Mouse (Mus musculus) right cerebral cortex, postnatal 10 days (tissue): ENCODE data around the gene B3gnt9.
"Not testable (repeated sequence)": the region's sequence is repeated elsewhere in the genome, so short reads cannot be mapped to it uniquely, and the experiment has no call there.

ENCODE experiments used
- DNase-seq, 2 experiments: peaks; one replicate each; pipeline ENCODE4 v3.0.0; 2021; ENCODE audit warnings: low spot score in 2 of 2

The B3gnt9 gene

DNA sequence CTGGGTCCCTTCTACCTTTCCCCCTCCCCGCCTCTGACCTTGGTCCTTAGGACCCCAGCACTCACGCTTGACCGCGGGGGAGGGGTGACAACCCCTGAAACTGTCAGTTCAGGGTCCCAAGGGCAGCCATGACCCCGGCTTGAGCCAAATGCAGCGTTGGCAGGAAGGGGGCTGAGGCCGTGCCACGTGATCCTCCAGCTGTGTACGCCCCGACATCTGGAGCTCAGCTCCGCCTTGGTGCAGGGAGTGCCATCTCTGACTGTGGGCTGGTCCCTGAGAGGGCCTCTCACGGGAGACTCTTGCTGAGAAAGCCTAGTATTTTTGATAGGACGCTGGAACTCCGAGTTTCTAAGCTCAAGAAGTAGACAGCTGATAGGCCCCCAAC is at the start of gene B3gnt9:
TSS of gene B3gnt9 (minus strand) at position 188 of the 385 bp plus-strand sequence.
- DNase-seq: peak; percentile 58 to 66

DNA sequence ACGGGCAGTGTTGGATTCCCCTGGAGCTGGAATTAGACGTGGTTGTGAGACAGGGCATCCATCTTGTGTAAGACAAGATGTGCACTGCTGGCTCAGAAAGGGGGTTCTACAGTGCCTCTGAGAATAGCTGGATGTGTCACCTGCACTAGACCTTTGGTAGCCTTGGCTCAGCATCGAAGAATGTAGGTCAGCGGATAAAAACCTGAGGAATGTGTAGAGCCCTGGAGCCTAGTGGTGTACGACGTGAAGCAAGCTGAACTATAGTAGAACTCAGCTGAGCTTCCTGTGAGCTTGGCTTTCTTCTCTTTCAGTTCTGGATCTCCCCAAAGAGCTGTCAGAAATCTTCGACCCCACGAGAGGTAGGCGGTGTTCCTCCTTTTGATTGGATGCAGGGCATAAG is 48.9 kb upstream of the B3gnt9 start:
- DNase-seq: no peak

DNA sequence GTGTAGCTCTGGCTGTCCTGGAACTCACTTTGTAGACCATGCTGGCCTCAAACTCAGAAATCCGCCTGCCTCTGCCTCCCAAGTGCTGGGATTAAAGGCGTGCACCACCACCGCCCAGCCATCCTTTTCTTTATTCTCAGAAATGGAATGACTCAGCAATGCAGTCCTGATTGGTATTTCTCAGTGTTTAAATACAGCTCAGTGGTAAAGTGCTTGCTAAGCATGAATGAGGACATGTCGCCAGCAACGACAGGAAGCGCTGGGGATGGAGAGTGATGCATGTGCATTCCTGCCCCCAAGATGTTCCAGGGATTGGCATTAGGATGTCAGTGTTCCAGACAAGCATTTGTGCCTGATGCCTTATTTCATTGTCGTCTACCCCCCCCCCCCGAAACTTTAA is 48.4 kb upstream of the B3gnt9 start:
- no peak for DNase-seq

DNA sequence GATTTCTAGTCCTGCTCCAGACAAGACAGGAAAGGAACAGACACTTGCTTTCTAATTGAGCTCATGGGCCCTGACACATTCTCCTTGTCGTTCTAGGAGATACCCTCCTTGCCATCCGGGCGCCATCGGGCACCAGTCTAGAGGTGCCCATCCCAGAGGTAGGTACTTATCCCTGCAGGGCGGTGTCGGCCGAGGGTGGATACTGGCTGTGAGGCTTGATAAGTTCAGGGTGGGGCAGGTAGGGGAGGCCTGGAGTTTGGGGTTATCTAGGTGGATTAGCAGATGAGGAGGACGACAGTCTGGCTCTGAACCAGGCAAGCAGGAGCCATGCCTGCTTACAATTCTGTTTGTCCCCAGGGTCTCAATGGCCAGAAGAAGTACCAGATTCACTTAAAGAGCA is 45.0 kb upstream of the B3gnt9 start:
- no peak for DNase-seq

GRCm38 (mm10) chr8:105298351-105299252 is 43.6 kb upstream of the B3gnt9 start:
- DNase-seq: no peak

DNA sequence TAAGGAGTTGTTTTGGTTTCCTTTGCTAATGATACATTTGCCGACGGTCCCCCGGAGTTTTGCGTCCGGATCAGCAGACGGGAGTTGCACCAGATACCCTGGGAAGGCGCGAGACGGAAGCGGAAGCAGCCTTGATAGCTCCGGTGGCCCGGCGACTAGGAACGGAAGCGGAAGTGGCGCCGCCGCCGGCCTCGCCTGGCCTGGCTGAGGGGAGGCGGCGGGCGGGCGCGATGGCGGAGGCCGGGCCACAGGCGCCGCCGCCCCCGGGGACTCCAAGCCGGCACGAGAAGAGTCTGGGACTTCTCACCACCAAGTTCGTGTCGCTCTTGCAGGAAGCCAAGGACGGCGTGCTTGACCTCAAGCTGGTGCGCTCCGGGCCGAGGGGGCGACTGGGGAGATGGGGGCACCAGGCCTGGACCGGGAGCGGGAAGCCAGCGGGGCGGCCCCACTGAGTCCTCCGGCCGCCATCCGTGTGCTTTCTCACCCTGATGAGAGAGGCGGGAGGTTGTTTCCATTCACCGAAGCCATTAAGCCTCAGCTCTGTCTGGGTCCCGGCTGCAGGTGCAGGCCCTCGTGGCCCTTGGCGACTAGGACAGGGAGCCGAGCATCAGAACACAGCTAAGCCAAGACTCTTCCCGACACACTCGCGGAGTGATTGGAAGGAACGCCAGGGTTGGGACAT is 42.7 kb upstream of the B3gnt9 start, which contains the start of gene E2f4:
TSS of gene E2f4 (plus strand) at position 153 of the 682 bp plus-strand sequence.
- DNase-seq: peak; percentile 96

DNA sequence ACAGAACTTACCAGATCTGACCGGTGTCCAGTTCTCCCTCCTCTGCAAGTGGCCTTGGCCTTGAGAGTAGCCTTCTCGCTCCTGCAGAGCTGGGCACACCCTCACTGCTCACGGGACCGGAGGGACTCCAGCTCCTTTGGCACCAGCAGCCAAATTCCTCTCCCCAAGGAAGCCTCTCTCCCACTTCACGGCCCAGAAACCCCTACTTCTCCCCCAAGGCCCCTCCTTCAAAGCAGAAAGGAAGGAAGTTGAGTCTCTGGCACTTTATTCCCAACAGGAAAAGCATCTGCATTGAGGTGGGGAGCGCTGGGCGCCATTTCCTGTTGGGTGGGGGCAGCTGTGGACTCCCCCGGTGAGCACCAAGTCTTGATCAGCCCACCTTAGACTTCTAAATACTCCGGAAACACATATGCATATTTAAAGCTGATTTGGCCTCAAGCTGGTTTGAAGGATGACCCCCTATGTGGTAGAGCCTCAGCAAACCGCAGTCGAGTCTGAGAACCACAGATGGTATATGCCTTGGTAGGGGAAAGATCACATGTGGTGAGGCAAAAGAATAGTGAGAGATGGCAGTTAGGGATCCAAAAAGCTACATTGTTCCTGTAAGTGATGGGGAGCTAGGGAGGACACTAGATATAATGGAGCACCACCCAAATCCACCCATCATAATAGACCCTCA is 41.1 kb upstream of the B3gnt9 start, which contains the start of gene Exoc3l:
TSS of gene Exoc3l (minus strand) at position 207 of the 679 bp plus-strand sequence.
- DNase-seq: no peak

GRCm38 (mm10) chr8:105295256-105295655 is 40.3 kb upstream of the B3gnt9 start:
- DNase-seq: peak in 1 of 2 experiments; percentile 31

- peak in 1 of 2 experiments; percentile 26 for DNase-seq
Measured at GRCm38 (mm10) chr8:105294776-105295175, 39.8 kb upstream of the B3gnt9 start.

DNA sequence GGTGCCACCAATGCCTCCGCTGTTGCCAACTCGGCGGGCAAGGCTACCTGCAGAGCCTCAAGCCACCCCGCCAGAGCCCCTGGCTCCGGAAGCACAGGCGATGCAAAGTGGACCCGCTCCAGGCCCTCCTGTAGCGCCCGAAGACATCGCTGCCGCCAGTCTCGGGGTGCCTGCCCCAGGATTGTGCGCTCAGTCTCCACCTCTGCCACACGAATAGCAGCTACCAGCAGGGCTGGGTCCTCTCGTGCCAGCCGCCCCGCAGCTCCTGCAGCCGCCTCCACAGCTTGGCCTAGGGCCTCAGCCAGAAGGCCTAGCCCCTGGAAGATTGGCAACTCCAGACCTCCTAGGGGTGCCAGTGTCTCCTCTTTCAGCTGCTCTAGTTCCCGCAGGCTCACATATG is 38.5 kb upstream of the B3gnt9 start:
- DNase-seq: no peak

- peak in 1 of 2 experiments; percentile 27 for DNase-seq
Measured at GRCm38 (mm10) chr8:105292471-105292870, 37.5 kb upstream of the B3gnt9 start.

GRCm38 (mm10) chr8:105291802-105292201 is 36.8 kb upstream of the B3gnt9 start:
- not testable (repeated sequence) for DNase-seq

DNA sequence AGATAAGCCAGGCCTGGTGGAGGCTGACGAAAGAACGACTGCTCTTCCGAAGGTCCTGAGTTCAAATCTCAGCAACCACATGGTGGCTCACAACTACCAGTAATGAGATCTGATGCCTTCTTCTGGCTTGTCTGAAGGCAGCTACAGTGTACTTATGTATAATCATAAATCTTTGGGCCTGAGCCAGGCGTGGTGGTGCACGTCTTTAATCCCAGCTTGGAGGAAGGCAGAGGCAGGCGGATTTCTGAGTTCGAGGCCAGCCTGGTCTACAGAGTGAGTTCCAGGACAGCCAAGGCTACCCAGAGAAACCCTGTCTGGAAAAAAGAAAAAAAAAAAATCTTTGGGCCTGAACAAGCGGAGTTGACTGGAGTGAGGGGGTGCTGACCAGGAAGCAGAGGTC is 36.4 kb upstream of the B3gnt9 start:
- DNase-seq: peak in 1 of 2 experiments; percentile 34

GRCm38 (mm10) chr8:105290554-105291314 is 35.8 kb upstream of the B3gnt9 start:
- peak; percentile 82 to 88 for DNase-seq

GRCm38 (mm10) chr8:105289805-105290460 is 35.0 kb upstream of the B3gnt9 start, which contains the start of gene 4931428F04Rik:
Gene 4931428F04Rik, minus strand, starts transcription at chr8:105289864.
- peak; percentile 72 to 74 for DNase-seq

DNA sequence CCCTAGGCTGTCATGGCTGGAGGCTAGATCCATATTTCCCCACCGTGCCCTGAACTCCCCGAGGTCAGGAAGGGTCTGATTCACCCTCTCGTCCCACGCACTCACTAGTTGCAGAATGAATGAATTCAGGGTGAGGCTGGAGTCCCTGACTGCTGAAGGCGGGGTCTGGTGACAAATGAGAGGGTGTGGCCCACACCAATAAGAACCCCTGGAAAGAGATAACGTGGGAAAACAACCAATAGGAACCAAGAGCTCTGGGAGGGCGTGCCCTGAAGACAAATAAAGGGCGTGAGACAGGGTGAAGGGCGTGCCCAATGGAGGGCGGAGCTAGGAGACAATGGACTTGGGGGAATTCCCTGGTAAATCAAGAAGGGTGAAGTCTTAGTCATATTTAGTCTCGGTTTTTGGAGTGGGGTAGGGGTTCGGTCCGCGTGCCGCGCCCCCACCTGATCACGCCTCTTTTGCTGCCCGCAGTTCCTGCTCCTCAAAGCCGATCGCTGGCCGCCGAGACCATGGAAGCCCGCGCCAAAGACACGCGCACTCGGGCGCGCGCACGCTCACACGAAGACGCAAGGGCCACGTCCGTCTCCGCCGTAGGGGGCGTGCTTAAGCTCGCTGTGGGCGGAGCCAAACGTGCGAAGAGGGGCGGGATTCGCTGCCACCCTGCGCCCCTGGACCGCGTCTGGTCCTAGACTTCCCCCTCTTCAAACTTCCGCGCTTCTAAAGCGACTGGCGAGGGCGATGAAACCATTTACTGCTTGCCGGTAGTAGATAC is 34.2 kb upstream of the B3gnt9 start:
- peak; percentile 97 for DNase-seq

GRCm38 (mm10) chr8:105288231-105288630 is 33.3 kb upstream of the B3gnt9 start:
- DNase-seq: peak in 1 of 2 experiments; percentile 33

- DNase-seq: no peak
Measured at GRCm38 (mm10) chr8:105286907-105287306, 32.0 kb upstream of the B3gnt9 start.

DNA sequence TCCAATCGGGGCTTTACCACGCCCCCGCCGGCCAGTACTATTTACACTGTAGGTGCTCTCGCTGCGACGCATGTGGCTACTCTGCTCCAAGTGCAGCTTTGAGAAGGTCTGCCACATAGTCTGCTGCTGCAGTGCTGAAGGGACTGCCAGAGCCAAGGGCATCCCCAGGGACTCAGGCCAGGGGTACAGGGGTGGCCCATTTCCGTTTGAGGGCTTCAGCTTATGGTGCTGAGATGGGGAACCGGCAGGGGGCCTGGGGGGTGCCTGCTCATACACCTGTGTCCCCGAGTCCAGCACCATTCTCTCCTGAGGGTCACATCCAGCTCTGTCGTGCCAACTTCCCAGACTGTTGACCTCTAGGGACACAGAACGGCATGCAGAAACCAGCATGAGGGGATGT is 30.6 kb upstream of the B3gnt9 start:
- peak in 1 of 2 experiments; percentile 33 for DNase-seq

GRCm38 (mm10) chr8:105283074-105283473 is 28.1 kb upstream of the B3gnt9 start:
- peak in 1 of 2 experiments; percentile 36 for DNase-seq
